Mouse (Mus musculus) neural tube, embryonic 12.5 days (tissue): ENCODE results near the gene Crebrf. TPM values are rescaled to one million over a fixed set of nuclear protein-coding genes. Genes with fewer than 3 reads are reported as not detected.

ENCODE experiments used
- ATAC-seq: fragments of 200-750 bp; cut with Nextera tagmentation; 2 replicates; pipeline ENCODE4 v1.8.0; 2017; ENCODE audit warnings: low read depth, mild to moderate bottlenecking, moderate TSS enrichment, moderate library complexity; ENCODE audit not compliant: low FRiP score
- H3K27ac ChIP-seq: fragments of 300-500 bp; sonication (generic); 2 replicates; pipeline ENCODE4 v1.5.1; 2016
- H3K27me3 ChIP-seq: fragments of 300-500 bp; sonication (generic); replicated peaks from 2 replicates; pipeline ENCODE4 v1.6.1; 2016; ENCODE audit warnings: mild to moderate bottlenecking
- H3K36me3 ChIP-seq: fragments of 300-500 bp; sonication (generic); 2 replicates; pipeline ENCODE4 v1.6.1; 2016; ENCODE audit warnings: mild to moderate bottlenecking
- H3K4me1 ChIP-seq: fragments of 300-500 bp; sonication (generic); 2 replicates; pipeline ENCODE4 v1.6.1; 2016
- H3K4me2 ChIP-seq: fragments of 300-500 bp; sonication (generic); replicated peaks from 2 replicates; pipeline ENCODE4 v1.6.1; 2016; ENCODE audit warnings: mild to moderate bottlenecking
- H3K4me3 ChIP-seq: fragments of 300-500 bp; sonication (generic); 2 replicates; pipeline ENCODE4 v1.5.1; 2016
- H3K9ac ChIP-seq: fragments of 300-500 bp; sonication (generic); 2 replicates; pipeline ENCODE4 v1.6.1; 2016; ENCODE audit warnings: mild to moderate bottlenecking
- H3K9me3 ChIP-seq: fragments of 300-500 bp; sonication (generic); 2 replicates; pipeline ENCODE4 v1.6.1; 2016; ENCODE audit warnings: mild to moderate bottlenecking
- WGBS: fragments of 180-500 bp; shearing (Covaris S2); methylation state at CpG from one replicate; pipeline ENCODE4 v1.1.7; 2016; 5-methylcytosine and 5-hydroxymethylcytosine counted together
- polyA plus RNA-seq: library from polyadenylated mRNA; unstranded; fragments of >200 nt; fragmentation: Nextera tagmentation; extraction: Ambion mirVana; gene quantifications from 2 replicates; pipeline ENCODE4 v1.2.1, GENCODE M21; 2016

The Crebrf gene
- polyA plus RNA-seq, 1 experiment from 2014 or later = 5.0 TPM

GRCm38 (mm10) chr17:26788986-26789385 is 73.5 kb downstream of the Crebrf start:
- no peak overlapping the region for H3K27ac ChIP-seq
- no peak overlapping the region for H3K4me2 ChIP-seq
- no peak for ATAC-seq
- 95% methylated on average over 8 of the region's 8 CpGs for WGBS
- peaks cover 86% of the 10 kb centered on the region for H3K36me3 ChIP-seq
- H3K9ac ChIP-seq = no peak overlapping the region
- H3K4me1 ChIP-seq = no peaks in the 10 kb centered on the region
- H3K9me3 ChIP-seq = no peaks in the 10 kb centered on the region
- no peaks in the 10 kb centered on the region for H3K27me3 ChIP-seq
- no peak overlapping the region for H3K4me3 ChIP-seq

- no peaks in the 10 kb centered on the region for H3K27me3 ChIP-seq
- no peak overlapping the region for H3K4me3 ChIP-seq
- H3K27ac ChIP-seq = no peak overlapping the region
- no peak overlapping the region for H3K4me2 ChIP-seq
- ATAC-seq = no peak
- H3K9ac ChIP-seq = no peak overlapping the region
- H3K4me1 ChIP-seq = no peaks in the 10 kb centered on the region
- 91% methylated on average over 8 of the region's 8 CpGs for WGBS
- peaks cover 79% of the 10 kb centered on the region for H3K36me3 ChIP-seq
- H3K9me3 ChIP-seq = no peaks in the 10 kb centered on the region
Measured at GRCm38 (mm10) chr17:26789460-26790268, 74.2 kb downstream of the Crebrf start.

DNA sequence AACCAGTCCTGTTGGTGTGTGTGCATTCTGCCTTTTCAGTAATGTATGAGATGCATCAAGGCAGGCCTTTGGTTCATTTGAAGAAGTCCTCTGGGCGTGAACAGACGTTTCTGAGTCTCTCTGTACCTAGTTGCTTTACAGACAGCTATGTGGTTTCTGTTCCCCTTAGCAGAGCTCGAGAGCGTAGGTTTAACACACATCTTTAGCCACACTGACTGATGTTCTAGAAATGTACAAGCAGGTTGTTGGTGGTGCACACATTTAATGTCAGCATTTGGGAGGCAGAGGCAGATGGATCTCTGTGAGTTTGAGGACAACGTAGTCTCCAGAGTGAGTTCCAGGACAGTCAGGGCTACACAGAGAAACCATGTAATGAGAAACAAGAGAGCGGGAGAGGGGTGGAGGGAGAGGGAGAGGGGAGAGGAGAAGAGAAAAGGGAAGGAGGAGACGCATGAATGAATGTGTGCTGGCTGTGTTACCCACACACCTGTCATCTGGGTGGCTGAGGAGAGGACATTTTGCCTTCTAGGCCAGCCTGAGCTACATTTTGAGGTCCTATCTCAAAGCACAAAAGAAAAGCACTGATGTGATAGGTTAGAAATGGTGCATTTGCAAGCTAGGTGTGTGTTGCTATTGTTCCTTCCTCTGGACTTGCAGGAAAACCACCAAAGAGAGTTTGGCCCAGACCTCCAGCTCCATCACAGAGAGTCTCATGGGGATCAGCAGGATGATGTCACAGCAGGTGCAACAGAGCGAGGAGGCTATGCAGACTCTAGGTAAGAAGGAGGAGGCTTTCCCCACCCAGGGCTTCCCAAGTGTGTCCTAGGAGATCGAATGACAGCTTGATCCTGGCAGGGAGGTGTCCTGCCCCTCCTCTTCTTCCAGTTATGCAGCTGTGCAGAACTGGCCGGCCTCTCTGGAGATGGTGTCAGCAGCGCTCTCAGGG is 75.1 kb downstream of the Crebrf start:
- no peak overlapping the region for H3K4me3 ChIP-seq
- 89% methylated on average over 11 of the region's 11 CpGs for WGBS
- H3K27me3 ChIP-seq = no peaks in the 10 kb centered on the region
- H3K4me2 ChIP-seq = no peak overlapping the region
- no peak for ATAC-seq
- no peak overlapping the region for H3K9ac ChIP-seq
- peaks cover 70% of the 10 kb centered on the region for H3K36me3 ChIP-seq
- no peaks in the 10 kb centered on the region for H3K4me1 ChIP-seq
- no peak overlapping the region for H3K27ac ChIP-seq
- H3K9me3 ChIP-seq = no peaks in the 10 kb centered on the region

DNA sequence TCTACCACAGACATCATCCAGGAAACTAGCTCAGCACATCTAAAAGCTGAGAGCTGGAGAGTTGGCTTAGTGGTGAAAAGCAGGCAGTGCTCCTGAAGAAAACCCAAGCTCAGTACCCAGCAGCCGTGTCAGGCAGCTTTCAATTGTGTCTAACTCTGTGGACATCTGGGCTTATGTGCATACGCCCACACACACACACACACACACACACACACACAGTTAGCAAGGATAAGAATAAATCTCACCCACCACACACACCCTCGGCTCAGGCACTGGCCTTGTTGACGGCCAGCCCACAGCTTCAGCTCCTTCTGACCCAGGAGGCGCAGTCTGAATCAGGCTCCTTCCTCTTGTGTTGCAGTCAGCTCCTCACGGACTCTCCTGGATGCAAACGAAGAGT is 76.1 kb downstream of the Crebrf start:
- H3K4me3 ChIP-seq = no peak overlapping the region
- H3K27ac ChIP-seq = no peak overlapping the region
- ATAC-seq = no peak
- H3K9ac ChIP-seq = no peak overlapping the region
- no peaks in the 10 kb centered on the region for H3K4me1 ChIP-seq
- no peak overlapping the region for H3K4me2 ChIP-seq
- peaks cover 63% of the 10 kb centered on the region for H3K36me3 ChIP-seq
- H3K27me3 ChIP-seq = no peaks in the 10 kb centered on the region
- no peaks in the 10 kb centered on the region for H3K9me3 ChIP-seq
- 87% methylated on average over 7 of the region's 7 CpGs for WGBS

- H3K27me3 ChIP-seq = no peaks in the 10 kb centered on the region
- H3K36me3 ChIP-seq = peaks cover 58% of the 10 kb centered on the region
- 93% methylated on average over 15 of the region's 15 CpGs for WGBS
- ATAC-seq = no peak
- no peak overlapping the region for H3K4me2 ChIP-seq
- H3K27ac ChIP-seq = no peak overlapping the region
- no peaks in the 10 kb centered on the region for H3K4me1 ChIP-seq
- no peak overlapping the region for H3K9ac ChIP-seq
- no peak overlapping the region for H3K4me3 ChIP-seq
- H3K9me3 ChIP-seq = no peaks in the 10 kb centered on the region
Measured at GRCm38 (mm10) chr17:26792096-26792495, 76.6 kb downstream of the Crebrf start.

- no peak for ATAC-seq
- H3K9me3 ChIP-seq = no peaks in the 10 kb centered on the region
- no peaks in the 10 kb centered on the region for H3K27me3 ChIP-seq
Measured at GRCm38 (mm10) chr17:26793068-26793765, 77.8 kb downstream of the Crebrf start.

GRCm38 (mm10) chr17:26794744-26795143 is 79.3 kb downstream of the Crebrf start:
- H3K9me3 ChIP-seq = no peaks in the 10 kb centered on the region
- no peak overlapping the region for H3K4me2 ChIP-seq
- no peak overlapping the region for H3K27ac ChIP-seq
- no peak overlapping the region for H3K9ac ChIP-seq
- ATAC-seq = no peak
- H3K27me3 ChIP-seq = no peaks in the 10 kb centered on the region
- WGBS = 23% methylated on average over 3 of the region's 3 CpGs
- no peaks in the 10 kb centered on the region for H3K4me1 ChIP-seq
- H3K36me3 ChIP-seq = peaks cover 37% of the 10 kb centered on the region
- H3K4me3 ChIP-seq = no peak overlapping the region

More at GRCm38 (mm10) chr17:26793068-26793765, 77.8 kb downstream of the Crebrf start:
- H3K9ac ChIP-seq = no peak overlapping the region
- no peak overlapping the region for H3K27ac ChIP-seq
- 87% methylated on average over 5 of the region's 5 CpGs for WGBS
- no peak overlapping the region for H3K4me2 ChIP-seq
- H3K4me1 ChIP-seq = no peaks in the 10 kb centered on the region
- H3K36me3 ChIP-seq = peaks cover 51% of the 10 kb centered on the region
- H3K4me3 ChIP-seq = no peak overlapping the region

DNA sequence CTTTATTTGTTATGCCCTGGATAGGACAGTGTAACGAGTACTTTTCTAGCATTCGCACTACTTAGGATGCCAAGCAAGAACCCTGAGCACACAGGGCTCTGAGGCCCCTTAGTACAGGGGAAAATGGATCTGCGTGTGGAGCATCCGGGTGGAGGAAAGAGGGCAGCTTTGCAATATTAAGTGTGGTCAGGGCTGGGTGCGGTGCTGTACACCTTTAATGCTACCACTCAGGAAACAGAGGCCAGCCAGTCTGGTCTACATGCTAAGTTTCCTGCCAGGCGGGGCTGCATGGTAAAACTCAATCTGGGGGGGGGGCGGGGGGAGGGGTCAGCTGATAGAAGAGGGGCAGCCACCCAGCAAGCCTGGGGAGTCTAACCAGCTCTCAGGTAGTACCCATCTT is 79.9 kb downstream of the Crebrf start:
- ATAC-seq = no peak
- 79% methylated on average over 7 of the region's 7 CpGs for WGBS
- H3K36me3 ChIP-seq = peaks cover 32% of the 10 kb centered on the region
- no peak overlapping the region for H3K27ac ChIP-seq
- H3K4me1 ChIP-seq = no peaks in the 10 kb centered on the region
- no peaks in the 10 kb centered on the region for H3K27me3 ChIP-seq
- no peaks in the 10 kb centered on the region for H3K9me3 ChIP-seq
- no peak overlapping the region for H3K9ac ChIP-seq
- H3K4me3 ChIP-seq = no peak overlapping the region
- H3K4me2 ChIP-seq = no peak overlapping the region

DNA sequence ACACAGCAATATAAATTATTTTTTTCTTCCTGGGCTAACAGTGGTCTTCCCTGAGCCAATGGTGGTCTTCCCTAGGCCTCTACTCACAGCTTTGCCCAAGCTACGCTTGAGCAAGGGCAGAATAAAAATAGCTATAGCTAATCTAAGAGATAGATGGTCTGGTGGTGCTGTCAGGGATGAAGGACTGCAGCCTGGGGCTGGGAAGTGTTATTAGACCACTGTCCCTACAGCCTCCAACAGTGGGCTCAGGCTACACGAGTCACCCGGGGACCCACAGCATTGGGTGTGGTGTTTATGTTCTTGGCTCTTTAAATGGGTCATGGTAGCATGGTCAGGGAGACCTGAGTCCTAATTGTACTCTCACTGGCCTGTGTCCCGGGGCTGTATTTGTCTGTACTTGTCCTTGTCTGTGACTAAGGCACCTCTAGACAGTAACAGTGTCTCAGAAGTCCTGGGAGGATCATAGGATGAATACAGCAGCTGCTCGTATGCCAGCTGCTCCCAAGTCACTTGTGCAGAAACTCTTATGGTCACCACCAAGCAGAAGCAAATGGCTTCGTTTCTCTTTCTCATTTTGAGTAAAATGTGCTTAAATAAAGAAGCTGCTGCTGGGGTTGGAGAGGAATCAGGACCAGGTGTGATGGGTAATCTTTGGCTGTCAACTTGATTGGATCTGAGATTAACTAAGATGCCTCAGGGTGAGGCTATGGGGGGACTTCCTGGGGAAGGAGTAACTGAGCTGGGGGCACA is 82.1 kb downstream of the Crebrf start:
- Histone ChIP-seq H3K36me3 (peaks cover 11% of the 10 kb centered on the region), H3K27me3 (no peaks in the 10 kb centered on the region), H3K9ac (no peak overlapping the region), H3K9me3 (no peaks in the 10 kb centered on the region), H3K4me2 (no peak overlapping the region), H3K4me3 (no peak overlapping the region), H3K27ac (no peak overlapping the region), H3K4me1 (no peaks in the 10 kb centered on the region)
- ATAC-seq = no peak
- 73% methylated on average over 6 of the region's 6 CpGs for WGBS

- WGBS = 86% methylated on average over 3 of the region's 3 CpGs
Measured at GRCm38 (mm10) chr17:26802886-26803285, 87.4 kb downstream of the Crebrf start.

GRCm38 (mm10) chr17:26812607-26813006 is 97.2 kb downstream of the Crebrf start:
- no peaks in the 10 kb centered on the region for H3K27me3 ChIP-seq
- WGBS = 73% methylated on average over 2 of the region's 2 CpGs

More at GRCm38 (mm10) chr17:26802886-26803285, 87.4 kb downstream of the Crebrf start:
- Histone ChIP-seq H3K4me1 (no peaks in the 10 kb centered on the region), H3K4me3 (no peak overlapping the region), H3K4me2 (no peak overlapping the region), H3K9ac (no peak overlapping the region), H3K27ac (no peak overlapping the region), H3K36me3 (no peaks in the 10 kb centered on the region), H3K27me3 (no peaks in the 10 kb centered on the region), H3K9me3 (no peaks in the 10 kb centered on the region)
- ATAC-seq = no peak

More at GRCm38 (mm10) chr17:26812607-26813006, 97.2 kb downstream of the Crebrf start:
- Histone ChIP-seq H3K4me2 (no peak overlapping the region), H3K27ac (no peak overlapping the region), H3K4me1 (no peaks in the 10 kb centered on the region), H3K9ac (no peak overlapping the region), H3K4me3 (no peak overlapping the region), H3K9me3 (no peaks in the 10 kb centered on the region), H3K36me3 (no peaks in the 10 kb centered on the region)
- no peak for ATAC-seq
